37 mouse cellular contexts compared by ENCODE assay signal in the genomic region with DNA sequence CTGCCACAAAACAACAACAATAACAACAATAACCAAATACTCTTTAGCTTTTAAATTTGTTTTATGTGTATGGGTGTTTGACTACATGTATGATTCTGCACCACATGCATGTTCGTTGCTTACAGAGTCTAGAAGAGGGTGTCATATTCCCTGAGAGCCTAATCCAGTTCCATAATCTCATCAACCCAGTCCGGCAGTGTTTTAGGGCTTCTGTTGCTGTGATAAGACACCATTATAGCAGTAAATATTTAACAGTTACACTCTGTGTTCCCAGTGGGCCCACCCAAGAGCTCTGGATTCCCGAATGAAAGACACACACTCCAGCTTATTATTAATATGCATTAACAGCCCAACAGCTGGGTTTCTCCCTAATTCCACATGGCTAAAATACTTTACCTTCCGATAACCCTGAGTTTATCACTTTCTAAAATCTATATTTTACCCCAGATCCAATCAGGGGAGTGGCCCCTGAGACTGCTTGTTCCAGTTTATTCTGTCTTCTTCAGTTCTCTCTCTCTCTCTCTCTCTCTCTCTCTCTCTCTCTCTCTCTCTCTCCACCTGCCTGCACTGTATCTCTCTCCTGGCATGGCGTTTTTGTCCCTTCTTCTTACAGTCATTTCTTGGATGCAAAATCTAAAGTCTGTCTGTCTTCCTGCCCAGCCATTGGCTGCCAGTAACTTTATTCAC. TPM values are rescaled to one million over a fixed set of nuclear protein-coding genes. Genes with fewer than 3 reads are reported as not detected.
"Had no signal": no experiment of that assay in that cellular context is flagged by ENCODE, and none has a peak within 500 bp of the region (broad histone marks: within the 10 kb centered on the region; RNA-seq: fewer than 3 reads in every experiment).

No protein-coding gene starts in this region.

- H3K9me3 ChIP-seq: embryonic facial prominence, embryonic 10.5 days; embryonic facial prominence, embryonic 12.5 days; embryonic facial prominence, embryonic 13.5 days; embryonic facial prominence, embryonic 15.5 days; forebrain, embryonic 10.5 days; forebrain, embryonic 12.5 days; forebrain, embryonic 13.5 days; forebrain, embryonic 15.5 days had no signal

- H3K4me3 ChIP-seq: embryonic facial prominence, embryonic 10.5 days; embryonic facial prominence, embryonic 12.5 days; embryonic facial prominence, embryonic 13.5 days; embryonic facial prominence, embryonic 15.5 days; erythroblast, embryonic 14.5 days; forebrain, embryonic 10.5 days; forebrain, embryonic 12.5 days; forebrain, embryonic 13.5 days; forebrain, embryonic 15.5 days; gastrocnemius, adult 2 months; heart, adult 2 months had no signal

- H3K4me2 ChIP-seq: embryonic facial prominence, embryonic 12.5 days; embryonic facial prominence, embryonic 13.5 days; embryonic facial prominence, embryonic 15.5 days; forebrain, embryonic 12.5 days; forebrain, embryonic 13.5 days; forebrain, embryonic 15.5 days had no signal

- H3K9ac ChIP-seq: embryonic facial prominence, embryonic 12.5 days; embryonic facial prominence, embryonic 13.5 days; embryonic facial prominence, embryonic 15.5 days; forebrain, embryonic 12.5 days; forebrain, embryonic 13.5 days; forebrain, embryonic 15.5 days; forebrain, postnatal 0 days had no signal

- H3K36me3 ChIP-seq: embryonic facial prominence, embryonic 10.5 days; embryonic facial prominence, embryonic 12.5 days; embryonic facial prominence, embryonic 13.5 days; embryonic facial prominence, embryonic 15.5 days; forebrain, embryonic 10.5 days; forebrain, embryonic 12.5 days; forebrain, embryonic 15.5 days had no signal

- ATAC-seq: forebrain, embryonic 13.5 days; forebrain, embryonic 14.5 days; forebrain, embryonic 15.5 days; forebrain, embryonic 16.5 days; forebrain, postnatal 0 days had no signal

- H3K27me3 ChIP-seq: embryonic facial prominence, embryonic 12.5 days; embryonic facial prominence, embryonic 13.5 days; embryonic facial prominence, embryonic 15.5 days; forebrain, embryonic 12.5 days; forebrain, embryonic 13.5 days; forebrain, embryonic 15.5 days had no signal

- H3K27ac ChIP-seq: embryonic facial prominence, embryonic 10.5 days; embryonic facial prominence, embryonic 12.5 days; embryonic facial prominence, embryonic 13.5 days; embryonic facial prominence, embryonic 15.5 days; forebrain, embryonic 10.5 days; forebrain, embryonic 12.5 days; forebrain, embryonic 13.5 days; forebrain, embryonic 15.5 days; gastrocnemius, adult 2 months; heart, adult 2 months had no signal

- DNase-seq: cerebellum, adult 8-10 months; cerebellum, adult 9-10 months; cerebellum, adult 9-11 months; cerebellum, postnatal 10 days; cerebellum, postnatal 14 days; cerebellum, postnatal 25 days; cerebellum, postnatal 36 days; embryo, embryonic 11 days; forebrain, postnatal 0 days; gastrocnemius, adult 2 months; gastrocnemius, postnatal 10 days; gastrocnemius, postnatal 14 days; gastrocnemius, postnatal 25 days; gastrocnemius, postnatal 36 days; heart, adult 18-20 months; heart, adult 2 months had no signal

- H3K4me1 ChIP-seq: embryonic facial prominence, embryonic 12.5 days; forebrain, embryonic 10.5 days; forebrain, embryonic 12.5 days; forebrain, embryonic 13.5 days; forebrain, embryonic 15.5 days had no signal

RNA-seq across cellular contexts. Expression of a gene that starts 5.6 kb away (rescaled TPM):
- total RNA-seq: common myeloid progenitor, adult 5-6 weeks; forebrain, postnatal 0 days; gastrocnemius, adult 18-20 months; gastrocnemius, adult 2 months; gastrocnemius, adult 8-10 months; gastrocnemius, postnatal 10 days; gastrocnemius, postnatal 14 days; gastrocnemius, postnatal 25 days; gastrocnemius, postnatal 36 days; gastrocnemius, postnatal 4 days; granulocyte monocyte progenitor cell, adult 5-6 weeks; heart, adult 18-20 months; heart, adult 2 months had no signal
- polyA plus RNA-seq: cortical plate, adult 2 months; embryonic facial prominence, embryonic 10.5 days; embryonic facial prominence, embryonic 11.5 days; embryonic facial prominence, embryonic 12.5 days; embryonic facial prominence, embryonic 13.5 days; embryonic facial prominence, embryonic 15.5 days; erythroblast, embryonic 14.5 days; forebrain, embryonic 10.5 days; forebrain, embryonic 11.5 days; forebrain, embryonic 12.5 days; forebrain, embryonic 13.5 days; forebrain, embryonic 14.5 days; forebrain, embryonic 15.5 days; forebrain, embryonic 16.5 days; forebrain, postnatal 0 days; frontal cortex, adult 2 months; gonadal fat pad, adult 2 months; heart, adult 2 months had no signal
